Mouse (Mus musculus): ENCODE measurements around the gene Dera. TPM values are rescaled to one million over a fixed set of nuclear protein-coding genes. Genes with fewer than 3 reads are reported as not detected.

Gene Dera
- polyA plus RNA-seq, 1 experiment from 2014 or later: 67.1 TPM

DNA sequence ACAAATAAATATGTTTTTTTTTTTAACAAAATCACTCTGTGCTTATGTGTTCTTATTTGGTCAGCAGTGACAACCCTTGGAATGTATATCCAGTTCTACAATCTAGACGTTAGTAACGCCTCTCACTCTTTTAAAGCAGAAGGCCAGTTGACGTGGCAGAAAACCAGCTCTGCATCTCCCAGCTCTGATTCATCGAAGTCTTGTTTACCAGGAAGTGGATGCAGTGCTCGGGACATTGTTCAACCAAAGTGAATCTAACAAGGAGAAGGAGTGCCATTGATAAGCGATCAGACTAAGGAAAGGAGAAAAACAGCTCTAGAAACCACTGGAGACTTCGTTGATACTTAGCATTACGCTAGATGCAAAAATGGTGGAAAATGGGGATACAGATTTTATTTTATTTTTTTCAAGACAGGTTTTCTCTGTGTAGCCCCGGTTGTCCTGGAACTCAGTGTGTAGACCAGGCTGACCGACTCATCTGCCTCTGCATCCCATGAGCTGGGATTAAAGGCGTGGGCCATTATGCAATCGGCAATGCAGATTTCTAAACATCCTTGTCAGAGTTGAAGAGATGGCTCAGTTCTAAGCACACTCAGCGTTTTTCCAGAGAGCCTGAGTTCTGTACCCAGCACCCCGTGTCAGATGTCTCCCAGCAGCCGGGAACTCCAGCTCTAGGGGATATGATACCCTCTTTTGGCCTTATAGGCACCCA is 32.0 kb upstream of the Dera start:
- no peaks in the 10 kb centered on the region for H3K27me3 ChIP-seq (replicated peaks; ENCODE audit: control insufficient read depth, insufficient read depth, low read length)
- DNase-seq (ENCODE audit: low spot score) (no peak), ATAC-seq (replicated peaks; ENCODE audit: low FRiP score, low TSS enrichment, low read depth) (no peak)
- WGBS: 89% methylated on average over 15 of the region's 15 CpGs
- H3K4me3 ChIP-seq (ENCODE audit: low read depth, low read length): no peak overlapping the region
- H3K36me3 ChIP-seq (ENCODE audit: control insufficient read depth, insufficient read depth, low read length): no peaks in the 10 kb centered on the region
- no peak overlapping the region for H3K4me2 ChIP-seq (ENCODE audit: low read length)
- no peaks in the 10 kb centered on the region for H3K9me3 ChIP-seq (ENCODE audit: control insufficient read depth, low read length)
- no peak overlapping the region for H3K9ac ChIP-seq (ENCODE audit: low read length)
- no peaks in the 10 kb centered on the region for H3K4me1 ChIP-seq (replicated peaks; ENCODE audit: control insufficient read depth, insufficient read depth, low read length)
- no peak overlapping the region for H3K27ac ChIP-seq (ENCODE audit: low read depth)

DNA sequence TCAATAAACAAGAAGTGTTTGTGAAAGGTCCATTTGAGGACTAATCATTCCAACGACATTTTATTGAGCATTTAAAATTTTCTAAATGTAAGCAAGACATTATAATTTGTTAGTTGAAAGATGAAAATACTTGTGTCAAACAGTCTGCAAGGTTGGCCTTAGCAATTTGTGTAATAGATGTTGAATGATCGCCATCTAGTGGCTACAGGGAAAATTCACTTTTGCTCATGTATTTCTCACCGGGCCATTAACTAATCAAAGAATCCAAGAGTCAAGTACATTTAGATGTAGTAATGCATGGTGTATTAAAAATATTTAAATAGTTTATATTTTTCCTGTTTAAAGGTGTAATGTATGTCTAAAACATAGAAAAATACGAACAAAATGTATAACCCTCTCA is 30.4 kb upstream of the Dera start:
- Histone ChIP-seq H3K4me2 (ENCODE audit: low read length) (no peak overlapping the region), H3K27me3 (replicated peaks; ENCODE audit: control insufficient read depth, insufficient read depth, low read length) (no peaks in the 10 kb centered on the region), H3K4me1 (replicated peaks; ENCODE audit: control insufficient read depth, insufficient read depth, low read length) (no peaks in the 10 kb centered on the region), H3K9me3 (ENCODE audit: control insufficient read depth, low read length) (no peaks in the 10 kb centered on the region), H3K27ac (ENCODE audit: low read depth) (no peak overlapping the region), H3K36me3 (ENCODE audit: control insufficient read depth, insufficient read depth, low read length) (no peaks in the 10 kb centered on the region), H3K4me3 (ENCODE audit: low read depth, low read length) (no peak overlapping the region), H3K9ac (ENCODE audit: low read length) (no peak overlapping the region)
- peak; percentile 60; the same call in 1 of the 2 replicates for ATAC-seq (replicated peaks; ENCODE audit: low FRiP score, low TSS enrichment, low read depth)
- WGBS: 8% methylated on average over 4 of the region's 4 CpGs
- DNase-seq (ENCODE audit: low spot score): no peak

DNA sequence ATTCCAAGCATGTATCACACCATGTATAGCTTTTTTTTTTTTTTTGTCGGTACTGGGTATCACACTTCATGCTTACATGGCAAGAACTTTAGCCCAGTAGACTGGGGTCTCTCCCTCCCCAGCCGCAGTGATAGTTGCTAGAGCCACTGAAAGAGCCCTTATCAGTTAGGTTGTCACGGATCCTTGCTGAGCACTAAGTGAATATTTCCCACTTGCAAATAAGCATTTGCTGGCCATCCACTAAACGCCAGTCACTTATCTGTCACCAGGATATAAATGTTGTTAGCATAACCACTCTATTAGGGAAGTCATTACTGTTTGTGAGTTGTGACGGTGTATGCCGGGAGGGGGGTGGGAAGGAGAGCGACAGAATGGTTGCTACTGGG is 19.9 kb upstream of the Dera start:
- WGBS: 6% methylated on average over 7 of the region's 7 CpGs
- H3K27me3 ChIP-seq (replicated peaks; ENCODE audit: control insufficient read depth, insufficient read depth, low read length): no peaks in the 10 kb centered on the region; the same call in 1 of the 2 replicates
- peak overlapping the region; percentile 92 for H3K4me2 ChIP-seq (ENCODE audit: low read length)
- H3K9ac ChIP-seq (ENCODE audit: low read length): peak overlapping the region; percentile 77
- peak overlapping the region; percentile 64 for H3K4me3 ChIP-seq (ENCODE audit: low read depth, low read length)
- ATAC-seq (replicated peaks; ENCODE audit: low FRiP score, low TSS enrichment, low read depth) (peak; percentile 18; the same call in 1 of the 2 replicates), DNase-seq (ENCODE audit: low spot score) (no peak)
- H3K36me3 ChIP-seq (ENCODE audit: control insufficient read depth, insufficient read depth, low read length): peaks cover 4% of the 10 kb centered on the region
- peaks cover 11% of the 10 kb centered on the region for H3K4me1 ChIP-seq (replicated peaks; ENCODE audit: control insufficient read depth, insufficient read depth, low read length)
- peak overlapping the region; percentile 22; the same call in 1 of the 2 replicates for H3K27ac ChIP-seq (ENCODE audit: low read depth)
- no peaks in the 10 kb centered on the region for H3K9me3 ChIP-seq (ENCODE audit: control insufficient read depth, low read length)

DNA sequence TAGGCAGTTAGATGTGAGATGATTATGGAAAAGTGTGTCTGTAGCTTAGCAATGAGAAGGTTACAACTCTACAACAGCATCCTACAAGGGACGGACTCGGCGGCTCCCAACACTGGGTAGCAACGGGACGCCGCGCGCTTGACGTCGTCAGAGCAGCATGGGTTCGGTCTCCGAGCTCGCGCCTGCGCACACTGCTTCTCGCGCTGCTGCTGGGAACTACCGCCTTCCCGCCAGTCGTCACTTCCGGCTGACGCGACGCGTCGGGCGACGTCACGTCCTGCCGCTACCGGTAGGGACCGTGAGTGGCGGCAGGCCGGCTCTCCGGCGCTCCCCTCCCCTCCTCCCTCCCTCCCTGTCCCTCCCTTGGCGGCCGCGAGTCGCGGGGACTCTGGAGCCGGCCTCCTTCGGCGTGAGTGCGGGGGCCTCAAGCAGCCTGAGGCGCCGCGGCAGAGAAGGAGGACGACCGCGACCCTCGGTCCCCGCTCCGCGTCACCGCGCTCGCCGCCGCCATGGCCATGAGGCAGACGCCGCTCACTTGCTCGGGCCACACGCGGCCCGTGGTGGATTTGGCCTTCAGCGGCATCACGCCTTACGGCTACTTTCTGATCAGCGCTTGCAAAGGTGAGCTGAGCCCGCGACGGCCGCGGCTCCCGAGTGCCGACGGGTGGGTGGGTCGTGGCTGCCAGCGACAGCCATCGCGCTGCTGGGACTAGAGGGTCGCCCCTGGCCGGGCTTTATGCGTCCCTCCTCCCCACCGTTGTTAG is 19.3 kb upstream of the Dera start, which contains the start of gene Strap:
Gene Strap, plus strand, starts transcription at position 233 of the 764 bp plus-strand sequence.
- peak within 1 kb of the TSS; percentile 64 for H3K4me3 ChIP-seq (ENCODE audit: low read depth, low read length)
- H3K27ac ChIP-seq (ENCODE audit: low read depth): peak within 1 kb of the TSS; percentile 83
- H3K4me2 ChIP-seq (ENCODE audit: low read length): peak within 1 kb of the TSS; percentile 92
- H3K36me3 ChIP-seq (ENCODE audit: control insufficient read depth, insufficient read depth, low read length): peaks cover 9% of the 10 kb centered on the region
- 1% methylated on average over 77 of the region's 86 CpGs for WGBS
- H3K4me1 ChIP-seq (replicated peaks; ENCODE audit: control insufficient read depth, insufficient read depth, low read length): peaks cover 11% of the 10 kb centered on the region
- H3K27me3 ChIP-seq (replicated peaks; ENCODE audit: control insufficient read depth, insufficient read depth, low read length): no peaks in the 10 kb centered on the region; the same call in 1 of the 2 replicates
- ATAC-seq (replicated peaks; ENCODE audit: low FRiP score, low TSS enrichment, low read depth) (peak; percentile 99), DNase-seq (ENCODE audit: low spot score) (peak; percentile 98)
- H3K9me3 ChIP-seq (ENCODE audit: control insufficient read depth, low read length): no peaks in the 10 kb centered on the region
- peak within 1 kb of the TSS; percentile 77 for H3K9ac ChIP-seq (ENCODE audit: low read length)

DNA sequence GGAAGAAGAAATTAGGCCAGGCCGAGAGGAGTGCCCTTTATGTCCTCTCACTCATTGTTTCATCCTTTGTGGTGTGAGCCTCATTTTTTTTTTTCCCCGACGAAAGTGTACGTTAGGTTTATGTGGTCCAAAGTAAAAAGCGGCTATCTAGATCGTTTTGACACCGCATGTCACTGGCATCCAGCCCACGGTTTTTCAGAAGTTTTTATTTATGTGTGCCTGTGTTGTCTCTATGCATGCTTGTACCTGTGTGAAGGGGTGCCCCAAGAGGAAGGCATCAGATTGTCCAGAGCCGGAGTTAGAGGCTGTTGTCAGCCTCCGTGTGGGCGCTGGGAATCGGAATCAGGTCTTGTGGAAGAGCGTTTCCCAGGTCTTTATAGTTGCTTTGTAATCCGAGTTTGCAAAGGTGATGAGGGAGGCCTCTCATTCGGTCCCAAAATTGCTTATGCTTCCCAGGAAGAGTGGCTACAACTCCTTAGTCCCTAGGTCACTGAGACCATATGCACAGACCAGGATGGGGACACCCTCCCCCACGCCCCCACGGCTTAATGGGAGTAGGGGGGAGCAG is 18.6 kb upstream of the Dera start:
- no peaks in the 10 kb centered on the region for H3K9me3 ChIP-seq (ENCODE audit: control insufficient read depth, low read length)
- no peaks in the 10 kb centered on the region; the same call in 1 of the 2 replicates for H3K27me3 ChIP-seq (replicated peaks; ENCODE audit: control insufficient read depth, insufficient read depth, low read length)
- H3K4me1 ChIP-seq (replicated peaks; ENCODE audit: control insufficient read depth, insufficient read depth, low read length): peaks cover 11% of the 10 kb centered on the region
- H3K27ac ChIP-seq (ENCODE audit: low read depth): peak overlapping the region; percentile 83
- H3K4me2 ChIP-seq (ENCODE audit: low read length): peak overlapping the region; percentile 92
- H3K9ac ChIP-seq (ENCODE audit: low read length): peak overlapping the region; percentile 77
- WGBS: 6% methylated on average over 17 of the region's 17 CpGs
- ATAC-seq (replicated peaks; ENCODE audit: low FRiP score, low TSS enrichment, low read depth) (no peak), DNase-seq (ENCODE audit: low spot score) (no peak)
- peak overlapping the region; percentile 64 for H3K4me3 ChIP-seq (ENCODE audit: low read depth, low read length)
- peaks cover 17% of the 10 kb centered on the region for H3K36me3 ChIP-seq (ENCODE audit: control insufficient read depth, insufficient read depth, low read length)

DNA sequence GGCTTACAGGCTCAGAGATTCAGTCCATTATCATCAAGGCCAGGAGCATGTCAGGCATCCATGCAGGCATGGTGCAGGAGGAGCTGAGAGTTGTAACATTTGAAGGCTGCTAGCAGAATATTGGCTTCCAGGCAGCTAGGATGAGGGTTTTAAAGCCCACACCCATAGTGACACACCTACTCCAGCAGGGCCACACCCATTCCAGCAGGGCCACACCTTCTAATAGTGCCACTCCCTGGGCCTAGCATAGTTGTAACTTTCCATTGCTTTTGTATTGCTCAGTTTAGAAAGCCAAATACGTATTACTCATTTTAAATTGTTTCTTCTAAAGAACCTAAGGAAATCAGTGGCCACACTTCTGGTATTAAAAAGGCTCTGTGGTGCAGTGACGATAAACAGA is 13.4 kb upstream of the Dera start:
- Histone ChIP-seq H3K9me3 (ENCODE audit: control insufficient read depth, low read length) (no peaks in the 10 kb centered on the region), H3K36me3 (ENCODE audit: control insufficient read depth, insufficient read depth, low read length) (peaks cover 67% of the 10 kb centered on the region), H3K4me1 (replicated peaks; ENCODE audit: control insufficient read depth, insufficient read depth, low read length) (peaks cover 6% of the 10 kb centered on the region), H3K9ac (ENCODE audit: low read length) (no peak overlapping the region), H3K4me2 (ENCODE audit: low read length) (no peak overlapping the region), H3K4me3 (ENCODE audit: low read depth, low read length) (no peak overlapping the region), H3K27me3 (replicated peaks; ENCODE audit: control insufficient read depth, insufficient read depth, low read length) (no peaks in the 10 kb centered on the region), H3K27ac (ENCODE audit: low read depth) (no peak overlapping the region)
- ATAC-seq (replicated peaks; ENCODE audit: low FRiP score, low TSS enrichment, low read depth) (no peak), DNase-seq (ENCODE audit: low spot score) (no peak)
- WGBS: 85% methylated on average over 2 of the region's 2 CpGs

DNA sequence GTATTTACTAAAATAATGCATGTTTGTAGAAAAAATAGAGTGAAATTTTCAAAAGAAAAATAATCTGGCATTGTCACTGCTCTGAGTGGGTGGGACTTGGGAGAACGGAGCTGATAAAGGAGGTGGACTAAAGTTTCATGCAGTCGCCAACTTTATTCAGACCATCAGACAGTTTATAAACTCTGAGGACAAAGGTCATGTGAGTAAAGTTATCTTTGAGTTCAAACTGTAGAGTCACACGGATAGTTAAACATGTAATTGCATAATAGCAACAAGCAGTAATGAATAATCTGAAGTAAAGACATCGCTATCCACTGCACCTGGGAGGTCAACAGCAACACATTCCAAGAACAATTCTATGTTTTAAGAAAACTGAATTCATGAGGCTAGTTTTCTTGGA is 9.6 kb upstream of the Dera start:
- ATAC-seq (replicated peaks; ENCODE audit: low FRiP score, low TSS enrichment, low read depth) (no peak), DNase-seq (ENCODE audit: low spot score) (no peak)
- Histone ChIP-seq H3K4me3 (ENCODE audit: low read depth, low read length) (no peak overlapping the region), H3K36me3 (ENCODE audit: control insufficient read depth, insufficient read depth, low read length) (peaks cover 90% of the 10 kb centered on the region), H3K9ac (ENCODE audit: low read length) (no peak overlapping the region), H3K27ac (ENCODE audit: low read depth) (no peak overlapping the region), H3K27me3 (replicated peaks; ENCODE audit: control insufficient read depth, insufficient read depth, low read length) (no peaks in the 10 kb centered on the region), H3K4me1 (replicated peaks; ENCODE audit: control insufficient read depth, insufficient read depth, low read length) (no peaks in the 10 kb centered on the region), H3K9me3 (ENCODE audit: control insufficient read depth, low read length) (no peaks in the 10 kb centered on the region), H3K4me2 (ENCODE audit: low read length) (no peak overlapping the region)
- 69% methylated on average over 4 of the region's 4 CpGs for WGBS

DNA sequence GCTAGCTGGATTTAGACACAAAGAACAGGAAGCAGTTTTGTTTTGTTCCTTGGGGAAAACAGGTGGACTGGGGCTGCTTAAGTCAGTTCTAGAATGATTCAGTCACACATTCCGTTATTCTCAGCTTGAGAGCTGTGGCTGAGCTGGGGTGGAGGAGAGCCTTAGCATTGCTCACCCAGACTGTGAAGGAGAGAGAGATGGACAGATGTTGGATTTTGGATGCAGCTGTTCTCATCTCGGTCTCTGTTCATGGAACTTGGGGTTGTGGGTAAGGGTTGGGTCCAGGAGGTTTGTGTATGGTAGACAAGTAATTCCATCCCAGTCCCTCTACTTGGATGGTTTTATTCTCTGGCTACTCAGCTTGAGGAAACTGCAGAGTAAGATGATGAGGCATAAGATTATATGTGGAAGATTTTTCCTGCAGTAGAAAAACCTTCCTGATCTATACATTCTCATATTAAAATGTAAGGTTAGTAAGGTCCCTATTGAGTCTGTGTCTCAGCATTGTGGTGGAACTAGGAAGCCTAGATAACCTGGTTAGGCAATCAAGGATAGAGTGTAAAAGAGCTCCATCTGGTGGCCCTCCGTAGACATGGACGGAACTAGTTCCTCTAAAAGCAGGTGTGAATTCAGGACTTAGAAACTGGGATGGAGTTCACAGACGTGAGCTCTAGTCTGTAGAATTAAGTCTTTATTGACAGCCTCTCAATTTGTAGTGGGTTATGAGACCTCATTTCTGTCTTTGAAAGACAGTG is 7.0 kb upstream of the Dera start:
- Histone ChIP-seq H3K9ac (ENCODE audit: low read length) (no peak overlapping the region), H3K36me3 (ENCODE audit: control insufficient read depth, insufficient read depth, low read length) (peaks cover 84% of the 10 kb centered on the region), H3K4me1 (replicated peaks; ENCODE audit: control insufficient read depth, insufficient read depth, low read length) (no peaks in the 10 kb centered on the region), H3K27ac (ENCODE audit: low read depth) (no peak overlapping the region), H3K4me2 (ENCODE audit: low read length) (no peak overlapping the region), H3K27me3 (replicated peaks; ENCODE audit: control insufficient read depth, insufficient read depth, low read length) (no peaks in the 10 kb centered on the region), H3K4me3 (ENCODE audit: low read depth, low read length) (no peak overlapping the region), H3K9me3 (ENCODE audit: control insufficient read depth, low read length) (no peaks in the 10 kb centered on the region)
- peak; percentile 40 for ATAC-seq (replicated peaks; ENCODE audit: low FRiP score, low TSS enrichment, low read depth)
- DNase-seq (ENCODE audit: low spot score): no peak
- 78% methylated on average over 5 of the region's 5 CpGs for WGBS

Measured in intestine, embryonic 14.5 days (tissue).